Mouse (Mus musculus) NIH3T3 (cell line): Measurements from ENCODE around the gene Lrrc61.
"Not testable (repeated sequence)": the region's sequence is repeated elsewhere in the genome, so short reads cannot be mapped to it uniquely, and the experiment has no call there.

Experiments
- DNase-seq: peaks from one replicate; pipeline ENCODE4 v3.0.0-alpha.2; 2012; ENCODE audit warnings: low read depth

Gene Lrrc61

DNA sequence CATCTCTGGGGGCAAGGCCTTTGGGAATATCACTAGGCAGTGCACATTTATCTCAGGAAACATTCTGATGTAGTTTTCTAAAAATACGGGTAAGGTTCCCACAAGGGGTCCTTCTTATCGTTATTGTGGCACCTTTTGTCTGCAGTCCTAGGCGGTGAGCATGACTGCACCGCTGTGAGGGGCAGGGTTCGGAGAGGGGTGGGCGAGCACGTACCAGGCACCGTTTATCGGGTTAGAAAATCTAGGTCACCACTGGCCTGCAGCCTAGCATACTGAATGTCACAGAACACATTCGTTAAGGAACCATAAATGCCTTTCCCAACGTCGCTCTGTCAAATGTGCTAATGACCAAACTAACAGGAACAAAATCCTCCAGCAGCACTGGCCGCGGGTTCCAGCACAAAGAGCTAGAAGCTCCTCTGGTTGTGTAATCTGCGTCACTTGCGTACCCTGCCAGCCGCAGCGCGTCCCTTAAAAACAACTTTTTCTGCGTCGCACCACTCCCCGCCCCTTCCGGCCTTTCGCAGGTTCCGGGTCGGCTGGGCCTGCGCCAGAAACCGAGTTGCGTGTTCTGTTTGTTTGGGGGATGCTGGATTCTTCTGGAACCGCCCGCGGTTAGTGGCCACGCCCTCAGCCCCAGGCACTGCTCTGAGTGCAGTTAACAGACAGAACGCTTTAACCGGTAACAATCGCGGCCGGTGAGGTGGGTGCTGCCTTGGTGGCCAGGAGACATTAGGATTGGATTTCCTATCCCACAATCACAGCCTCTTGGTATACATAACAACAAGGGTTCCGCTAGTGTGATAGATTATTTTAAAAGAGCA lies at the start of gene Lrrc61:
TSS of gene Lrrc61 (plus strand) at position 517 of the 824 bp plus-strand sequence.
- peak; percentile 100 for DNase-seq

- DNase-seq, result no peak
Observed at GRCm38 (mm10) chr6:48508087-48508486, 46.5 kb upstream of the Lrrc61 start.

GRCm38 (mm10) chr6:48510426-48510825 lies 44.2 kb upstream of the Lrrc61 start:
- peak; percentile 63 for DNase-seq

DNA sequence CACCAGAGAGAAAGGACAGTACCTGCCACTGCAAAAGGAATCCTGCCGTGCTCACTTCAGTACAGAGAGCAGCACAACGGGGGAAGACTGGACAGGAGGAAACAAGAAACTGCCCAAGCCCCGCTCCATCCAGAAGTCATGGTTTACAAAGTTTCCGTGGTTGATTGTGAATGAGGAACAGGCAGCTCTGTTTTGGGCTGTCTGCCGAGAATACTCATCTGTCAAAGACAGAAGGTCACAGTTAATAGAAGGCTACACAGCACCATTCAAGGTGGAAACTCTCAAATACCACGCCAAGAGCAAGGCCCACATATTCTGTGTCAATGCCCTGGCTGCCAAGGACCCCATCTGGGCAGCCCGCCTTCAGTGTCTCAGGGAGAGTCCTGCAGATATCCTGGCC lies 42.7 kb upstream of the Lrrc61 start:
- no peak for DNase-seq

DNA sequence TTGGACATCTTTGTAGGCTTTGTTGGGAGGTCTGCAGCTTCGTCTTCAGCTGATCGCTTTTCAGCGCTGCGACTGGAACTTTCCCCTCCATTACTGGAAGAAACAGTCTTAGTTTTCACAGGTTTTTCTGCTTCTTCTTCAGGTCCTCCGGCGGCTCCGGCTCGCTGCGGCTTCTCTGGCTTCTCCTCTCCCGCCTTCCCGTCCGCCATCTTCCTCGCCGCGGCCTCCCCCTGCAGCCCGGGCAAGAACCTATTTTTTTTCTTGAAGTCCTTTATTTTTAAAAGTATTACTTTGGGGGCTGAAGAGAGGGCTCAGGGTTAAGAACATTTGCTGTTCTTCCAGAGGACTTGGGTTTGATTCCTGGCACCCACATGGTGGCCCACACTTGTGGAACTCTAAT lies 29.7 kb upstream of the Lrrc61 start:
- not testable (repeated sequence) for DNase-seq

- no peak for DNase-seq
Observed at GRCm38 (mm10) chr6:48527901-48528300, 26.7 kb upstream of the Lrrc61 start.

DNA sequence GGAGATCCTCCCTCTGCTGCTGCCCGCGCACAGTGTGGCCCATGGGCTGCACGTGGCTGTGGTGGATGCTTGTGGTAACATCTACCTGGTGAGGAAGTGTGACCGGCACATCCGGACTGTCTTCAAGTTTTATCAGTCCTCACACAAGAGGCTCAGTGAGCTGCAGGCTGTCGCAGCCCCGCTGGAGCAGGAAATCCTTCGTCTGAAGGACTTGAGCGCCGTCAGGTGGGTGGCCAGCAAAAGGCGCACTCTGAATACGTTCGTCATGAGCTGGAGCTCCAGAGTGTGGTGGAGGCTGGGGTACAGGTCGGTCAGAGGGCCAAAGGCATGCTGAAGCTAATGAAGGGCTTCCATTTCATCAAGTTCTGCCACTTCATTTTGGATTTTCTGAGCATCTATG lies 25.3 kb upstream of the Lrrc61 start:
- no peak for DNase-seq

DNA sequence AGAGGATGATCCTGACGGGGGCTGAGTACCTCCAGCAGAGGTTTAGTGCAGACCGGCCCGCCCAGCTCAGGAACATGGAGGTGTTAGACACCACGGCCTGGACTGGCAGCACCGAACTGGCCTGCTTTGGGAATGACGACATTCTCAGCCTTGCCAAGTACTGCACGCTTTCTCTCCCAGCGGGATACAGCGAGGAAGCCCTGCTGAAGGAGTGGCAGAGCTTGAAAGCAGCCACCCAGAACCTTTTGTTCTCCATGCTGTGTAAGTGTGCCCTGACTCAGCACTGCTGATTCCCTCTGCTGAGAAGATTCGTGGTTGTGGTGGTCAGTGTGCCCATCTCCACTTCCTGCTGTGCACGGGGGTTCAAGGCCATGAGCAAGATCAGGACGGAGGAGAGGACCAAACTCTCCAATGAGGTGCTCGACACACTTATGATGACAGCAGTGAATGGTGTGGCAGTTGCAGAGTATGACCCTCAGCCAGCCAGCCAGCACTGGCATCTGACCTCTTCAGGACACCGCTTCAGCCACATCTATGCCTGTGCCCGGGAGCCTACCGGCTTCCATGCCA lies 24.6 kb upstream of the Lrrc61 start:
- no peak for DNase-seq

- no peak for DNase-seq
Observed at GRCm38 (mm10) chr6:48530862-48531261, 23.7 kb upstream of the Lrrc61 start.

- no peak for DNase-seq
Observed at GRCm38 (mm10) chr6:48533475-48533874, 21.1 kb upstream of the Lrrc61 start.

DNA sequence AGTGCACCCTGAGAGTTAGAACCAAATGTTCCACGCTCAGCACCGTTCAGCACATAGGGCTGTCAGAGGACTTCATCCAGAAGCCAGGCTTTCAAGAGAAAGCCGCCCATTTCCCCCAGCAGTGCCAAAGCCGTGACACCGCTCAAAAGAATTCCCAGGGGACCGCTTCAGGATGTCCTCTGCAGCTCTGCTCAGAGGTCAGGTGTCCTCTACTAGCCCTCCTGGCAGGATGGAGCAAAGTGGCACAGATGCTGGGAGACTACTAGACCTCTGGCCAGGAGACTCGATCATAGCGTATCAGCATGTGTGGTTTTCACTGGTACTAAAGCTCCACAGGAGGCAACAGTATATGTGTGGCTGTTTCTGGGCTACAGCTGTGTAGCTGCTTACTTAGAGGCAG lies 19.7 kb upstream of the Lrrc61 start:
- DNase-seq, result no peak

DNA sequence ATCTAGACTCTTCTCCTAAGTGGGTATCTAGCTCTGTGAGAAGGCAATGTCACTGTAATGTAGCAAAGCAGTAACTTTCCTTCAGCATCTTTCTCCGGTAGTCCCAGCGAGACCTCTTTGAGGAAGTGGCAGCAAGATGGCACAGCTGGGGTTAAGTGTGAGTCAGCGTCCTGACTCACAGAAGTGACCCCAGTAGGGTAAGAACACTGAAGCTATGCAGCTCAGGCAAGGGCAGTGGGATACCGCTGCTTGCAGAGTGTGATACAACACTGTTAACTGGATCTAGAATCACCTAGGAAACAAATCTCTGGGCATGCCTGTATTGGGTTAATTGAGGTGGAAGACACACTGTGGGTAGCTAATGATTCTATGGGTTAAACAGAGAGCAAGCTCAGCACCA lies 18.5 kb upstream of the Lrrc61 start:
- no peak for DNase-seq

GRCm38 (mm10) chr6:48537105-48537954 lies 17.3 kb upstream of the Lrrc61 start, which contains the start of gene Atp6v0e2:
Atp6v0e2 (plus strand) TSS chr6:48537615.
- peak; percentile 93 for DNase-seq

DNA sequence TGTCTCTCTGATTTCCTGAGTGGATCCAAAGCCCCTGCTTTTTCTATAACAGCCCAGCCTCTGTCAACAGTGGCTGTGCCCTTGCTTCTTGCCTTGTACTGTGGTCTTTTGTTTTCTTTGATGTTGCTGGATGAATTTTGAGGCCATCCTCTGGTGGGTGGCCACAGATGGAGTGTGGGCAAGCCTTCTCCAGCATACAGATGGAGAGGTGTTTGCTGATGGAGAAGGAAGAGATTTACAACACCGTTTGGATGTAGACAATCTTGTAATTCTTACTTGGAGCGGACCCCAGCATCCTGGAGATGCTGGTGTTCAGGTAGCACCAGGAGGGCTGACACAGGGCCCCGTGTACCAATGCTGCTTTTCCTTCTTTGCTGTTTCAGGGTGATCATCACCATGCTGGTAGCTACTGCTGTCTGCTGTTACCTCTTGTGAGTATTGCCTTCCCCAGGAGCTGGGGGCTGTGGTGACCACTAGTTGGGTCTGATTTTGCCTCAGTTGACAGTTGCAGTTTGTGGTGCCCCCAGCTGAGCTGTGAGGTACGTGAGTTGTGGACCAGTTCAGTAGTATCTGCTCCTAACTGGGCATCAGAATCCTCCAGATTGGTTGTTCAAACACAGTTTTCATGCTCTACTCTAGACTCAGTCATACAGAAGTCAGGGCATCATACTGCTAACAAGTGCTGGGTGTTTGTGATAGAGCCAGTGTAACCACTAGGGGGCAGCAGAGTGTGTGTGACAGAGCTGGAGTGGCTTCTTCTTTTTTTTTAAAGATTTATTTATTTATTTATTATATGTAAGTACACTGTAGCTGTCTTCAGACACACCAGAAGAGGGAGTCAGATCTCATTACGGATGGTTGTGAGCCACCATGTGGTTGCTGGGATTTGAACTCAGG lies 15.5 kb upstream of the Lrrc61 start:
- DNase-seq, result peak; percentile 94

DNA sequence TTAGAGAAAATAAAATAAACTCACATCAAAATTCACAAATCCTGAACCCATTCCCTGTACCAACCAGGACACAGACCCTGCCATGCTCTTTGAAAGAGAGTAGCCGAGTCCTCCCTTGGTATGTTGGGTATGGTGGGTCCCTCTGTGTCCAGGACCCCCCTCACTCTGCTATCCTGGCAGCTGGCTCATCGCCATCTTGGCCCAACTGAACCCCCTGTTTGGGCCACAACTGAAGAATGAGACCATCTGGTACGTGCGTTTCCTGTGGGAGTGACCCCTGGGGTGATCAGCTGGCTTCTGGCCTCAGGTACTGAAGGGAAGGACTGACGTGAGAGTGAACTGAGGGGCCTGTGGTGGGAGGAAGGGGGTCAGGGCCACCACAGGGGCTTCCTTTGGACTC lies 14.7 kb upstream of the Lrrc61 start:
- no peak for DNase-seq

- no peak for DNase-seq
Observed at GRCm38 (mm10) chr6:48540721-48541120, 13.9 kb upstream of the Lrrc61 start.

DNA sequence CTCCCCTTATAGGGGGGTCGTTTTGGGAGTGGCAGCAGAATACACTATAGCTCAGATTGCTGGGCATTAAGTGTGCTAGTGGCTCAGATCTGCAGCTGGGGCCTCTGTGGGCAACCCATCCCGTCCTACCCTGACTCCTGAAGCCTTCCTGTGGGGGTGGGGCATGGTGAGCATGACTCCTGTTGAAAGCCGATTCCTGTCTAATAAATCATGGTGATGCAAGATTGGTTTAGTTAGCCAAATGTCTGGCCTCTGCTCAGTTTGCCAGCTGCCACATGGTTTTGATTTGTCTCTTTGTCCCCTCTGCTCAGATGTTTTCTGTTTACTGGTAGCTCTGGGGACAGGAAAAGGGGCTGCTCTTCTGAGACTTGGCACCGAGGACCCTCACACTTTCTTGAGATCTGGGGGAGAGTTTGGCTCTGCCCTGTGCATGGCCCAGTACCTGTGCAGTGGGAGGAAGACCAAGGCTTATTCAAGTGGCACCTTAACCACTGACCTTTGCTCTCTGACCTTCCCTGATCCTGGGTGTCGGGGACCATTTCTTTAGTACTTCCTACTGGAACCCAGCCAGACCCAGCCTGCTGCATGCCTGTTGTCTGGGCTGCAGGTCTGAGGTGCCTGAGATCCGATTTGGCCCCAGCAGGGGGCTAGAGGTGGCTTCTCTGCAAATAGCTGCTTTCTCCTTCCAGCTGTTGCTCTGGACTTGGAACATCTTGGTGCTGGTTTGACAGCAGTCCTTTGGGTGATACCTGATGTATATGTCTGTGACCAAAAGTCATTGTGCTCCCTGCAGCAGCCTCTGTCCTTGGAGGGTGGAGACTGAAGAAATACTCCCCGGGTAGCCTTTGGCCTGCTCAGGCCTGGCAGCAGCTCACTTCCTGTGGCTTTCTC lies 12.8 kb upstream of the Lrrc61 start:
- DNase-seq, result peak; percentile 99

DNA sequence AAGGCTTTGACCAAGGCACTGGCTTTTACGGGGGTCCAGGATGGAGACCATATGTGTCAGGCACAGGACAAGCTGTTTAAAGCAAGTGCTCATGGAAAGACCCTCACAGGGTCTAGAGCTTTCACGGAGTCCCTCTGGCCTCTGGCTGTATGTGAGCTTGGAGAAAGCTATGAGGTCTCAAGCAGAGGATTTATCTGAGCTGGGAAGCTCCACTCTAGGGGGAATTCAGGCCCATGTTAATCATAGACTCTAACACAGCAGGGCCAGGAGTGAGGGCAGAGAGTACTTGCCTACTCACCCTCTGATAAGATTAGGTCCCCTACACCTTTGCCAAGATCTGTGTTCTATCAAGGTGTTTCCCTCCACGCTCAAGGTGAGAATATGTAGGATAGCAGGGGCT lies 12.0 kb upstream of the Lrrc61 start:
- DNase-seq, result peak; percentile 57

- no peak for DNase-seq
Observed at GRCm38 (mm10) chr6:48545251-48545650, 9.3 kb upstream of the Lrrc61 start.

DNA sequence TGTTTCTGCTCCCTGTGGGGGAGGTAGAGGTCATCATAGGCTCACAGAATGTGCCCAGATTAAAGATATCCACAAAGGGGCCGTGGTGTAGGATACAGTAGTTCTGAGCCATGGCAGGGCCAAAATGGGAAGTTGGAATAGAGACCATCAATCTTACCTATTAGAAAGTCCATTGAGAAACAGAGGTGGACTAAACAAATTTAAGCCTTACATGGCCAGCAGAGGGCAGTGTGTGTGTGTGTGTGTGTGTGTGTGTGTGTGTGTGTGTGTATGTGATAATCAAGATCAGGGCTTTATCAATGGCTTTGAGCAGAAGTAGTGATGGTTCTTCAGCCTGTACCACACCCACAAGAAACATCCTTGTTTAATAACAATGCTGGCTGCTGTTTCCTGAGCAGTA lies 8.3 kb upstream of the Lrrc61 start:
- DNase-seq, result peak; percentile 81

DNA sequence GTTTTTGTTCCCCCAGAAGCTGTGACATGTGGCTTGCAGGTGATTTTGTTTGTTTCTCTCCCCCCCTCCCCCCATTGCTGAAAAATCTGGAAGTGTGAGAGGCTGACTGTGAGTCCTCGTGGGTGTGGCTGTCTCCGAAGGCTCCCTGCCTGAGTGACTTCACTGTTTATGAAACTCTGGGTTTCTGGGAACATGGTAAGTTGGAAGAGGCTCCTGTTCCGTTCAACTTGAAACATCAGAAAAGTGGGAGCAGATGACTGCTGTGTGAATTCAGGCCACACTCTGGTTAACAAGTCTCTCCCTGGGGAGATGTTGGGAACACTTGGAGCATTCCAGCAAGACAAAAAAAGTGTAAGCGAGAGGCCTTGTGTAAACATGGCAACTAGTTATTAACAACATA lies 7.7 kb upstream of the Lrrc61 start:
- DNase-seq, result peak; percentile 86
